Mouse (Mus musculus): ENCODE measurements around the gene Prdx1.

GRCm38 (mm10) chr4:116749750-116750149, 64.4 kb downstream of the Prdx1 start:
- TF ChIP-seq POLR2A (IDR thresholded peaks at IDR 0.05; ENCODE audit: control insufficient read depth, extremely low read depth, insufficient read depth, low read length, poor library complexity) = no peak
- no peak for TF ChIP-seq CTCF (IDR thresholded peaks at IDR 0.05; ENCODE audit: borderline replicate concordance, control insufficient read depth, extremely low read depth, insufficient read depth, low read length, poor library complexity)

Data from thymus, adult 2 months (tissue).